Mouse (Mus musculus) activated CD4-positive, CD25-positive, alpha-beta regulatory T cell, adult 4 months (primary cell): ENCODE results near the gene Mrpl22. TPM values are rescaled to one million over a fixed set of nuclear protein-coding genes. Genes with fewer than 3 reads are reported as not detected.
"Not testable (repeated sequence)": the region's sequence is repeated elsewhere in the genome, so short reads cannot be mapped to it uniquely, and the experiment has no call there.

Experiments
- ATAC-seq: one replicate; pipeline ENCODE4 v1.8.0; 2017
- polyA plus RNA-seq, 2 experiments: library from polyadenylated mRNA; unstranded; fragments of 100-300 nt; shearing (Covaris generic); gene quantifications; one replicate each; pipeline ENCODE4 v1.2.1; 2017

Gene Mrpl22
- polyA plus RNA-seq, 2 experiments from 2014 or later: 63.7 to 66.7 TPM

- ATAC-seq: peak; percentile 79
These were observed 12.1 kb downstream of the Mrpl22 start for GRCm38 (mm10) chr11:58183579-58183978.

GRCm38 (mm10) chr11:58189675-58190074 lies 18.2 kb downstream of the Mrpl22 start:
- ATAC-seq: peak; percentile 49

- ATAC-seq: peak; percentile 32
These were observed 21.9 kb downstream of the Mrpl22 start for GRCm38 (mm10) chr11:58193326-58193725.

GRCm38 (mm10) chr11:58193860-58194520 lies 22.5 kb downstream of the Mrpl22 start:
- ATAC-seq: no peak

GRCm38 (mm10) chr11:58198663-58199062 lies 27.2 kb downstream of the Mrpl22 start:
- ATAC-seq: no peak

- ATAC-seq: peak; percentile 89
These were observed 28.0 kb downstream of the Mrpl22 start, which contains the start of the genes Igtp and Irgm2 for GRCm38 (mm10) chr11:58199229-58200037. Igtp (plus strand) TSS chr11:58199556. Irgm2 (plus strand) TSS chr11:58199618.

- ATAC-seq: no peak
These were observed 28.8 kb downstream of the Mrpl22 start for GRCm38 (mm10) chr11:58200226-58200625.

GRCm38 (mm10) chr11:58201052-58201451 lies 29.6 kb downstream of the Mrpl22 start:
- no peak for ATAC-seq

- peak; percentile 6 for ATAC-seq
These were observed 38.9 kb downstream of the Mrpl22 start for GRCm38 (mm10) chr11:58210321-58210886.

- ATAC-seq: peak; percentile 62
These were observed 39.7 kb downstream of the Mrpl22 start for GRCm38 (mm10) chr11:58211062-58211681.

- peak; percentile 38 for ATAC-seq
These were observed 40.2 kb downstream of the Mrpl22 start for GRCm38 (mm10) chr11:58211682-58212067.

GRCm38 (mm10) chr11:58213673-58214342 lies 42.3 kb downstream of the Mrpl22 start:
- no peak for ATAC-seq

GRCm38 (mm10) chr11:58214391-58215048 lies 43.1 kb downstream of the Mrpl22 start:
- peak; percentile 62 for ATAC-seq

- not testable (repeated sequence) for ATAC-seq
These were observed 43.6 kb downstream of the Mrpl22 start for GRCm38 (mm10) chr11:58215049-58215430.

- no peak for ATAC-seq
These were observed 44.4 kb downstream of the Mrpl22 start for GRCm38 (mm10) chr11:58215814-58216213.

- no peak for ATAC-seq
These were observed 45.4 kb downstream of the Mrpl22 start for GRCm38 (mm10) chr11:58216823-58217222.

- ATAC-seq: peak; percentile 16
These were observed 52.3 kb downstream of the Mrpl22 start for GRCm38 (mm10) chr11:58223751-58224150.

- ATAC-seq: peak; percentile 60
These were observed 52.9 kb downstream of the Mrpl22 start for GRCm38 (mm10) chr11:58224313-58224712.

GRCm38 (mm10) chr11:58224872-58225271 lies 53.4 kb downstream of the Mrpl22 start:
- ATAC-seq: not testable (repeated sequence)

- ATAC-seq: peak; percentile 69
These were observed 54.2 kb downstream of the Mrpl22 start for GRCm38 (mm10) chr11:58225655-58226054.

GRCm38 (mm10) chr11:58226425-58226824 lies 55.0 kb downstream of the Mrpl22 start:
- ATAC-seq: no peak

- ATAC-seq: not testable (repeated sequence)
These were observed 56.6 kb downstream of the Mrpl22 start for GRCm38 (mm10) chr11:58228021-58228420.
